Mouse (Mus musculus) limb, embryonic 10.5 days (tissue): ENCODE measurements around the gene Rap1b. TPM values are rescaled to one million over a fixed set of nuclear protein-coding genes. Genes with fewer than 3 reads are reported as not detected.

Experiments
- DNase-seq: peaks from one replicate; pipeline ENCODE4 v3.0.0-alpha.2; 2017; ENCODE audit warnings: low spot score
- H3K27ac ChIP-seq: fragments of 300-500 bp; sonication (generic); 2 replicates; pipeline ENCODE4 v1.5.1; 2016; ENCODE audit warnings: mild to moderate bottlenecking
- H3K27me3 ChIP-seq: fragments of 300-500 bp; sonication (generic); 2 replicates; pipeline ENCODE4 v1.6.1; 2016; ENCODE audit warnings: low read depth, mild to moderate bottlenecking; ENCODE audit not compliant: poor library complexity, severe bottlenecking
- H3K36me3 ChIP-seq: fragments of 300-500 bp; sonication (generic); 2 replicates; pipeline ENCODE4 v1.6.1; 2016; ENCODE audit warnings: mild to moderate bottlenecking, moderate library complexity
- H3K4me1 ChIP-seq: fragments of 300-500 bp; sonication (generic); 2 replicates; pipeline ENCODE4 v1.6.1; 2016
- H3K4me3 ChIP-seq: fragments of 300-500 bp; sonication (generic); 2 replicates; pipeline ENCODE4 v1.5.1; 2016; ENCODE audit warnings: mild to moderate bottlenecking, moderate library complexity
- H3K9me3 ChIP-seq: fragments of 300-500 bp; sonication (generic); replicated peaks from 2 replicates; pipeline ENCODE4 v1.6.1; 2016; ENCODE audit warnings: mild to moderate bottlenecking
- WGBS: fragments of 180-500 bp; shearing (Covaris S2); methylation state at CpG from one replicate; pipeline ENCODE4 v1.1.7; 2016; 5-methylcytosine and 5-hydroxymethylcytosine counted together
- polyA plus RNA-seq: library from polyadenylated mRNA; unstranded; fragments of >200 nt; fragmentation: Nextera tagmentation; extraction: Ambion mirVana; gene quantifications from 2 replicates; pipeline ENCODE4 v1.2.1, GENCODE M21; 2016

Rap1b gene
- polyA plus RNA-seq, 1 experiment from 2014 or later = 146 TPM

DNA sequence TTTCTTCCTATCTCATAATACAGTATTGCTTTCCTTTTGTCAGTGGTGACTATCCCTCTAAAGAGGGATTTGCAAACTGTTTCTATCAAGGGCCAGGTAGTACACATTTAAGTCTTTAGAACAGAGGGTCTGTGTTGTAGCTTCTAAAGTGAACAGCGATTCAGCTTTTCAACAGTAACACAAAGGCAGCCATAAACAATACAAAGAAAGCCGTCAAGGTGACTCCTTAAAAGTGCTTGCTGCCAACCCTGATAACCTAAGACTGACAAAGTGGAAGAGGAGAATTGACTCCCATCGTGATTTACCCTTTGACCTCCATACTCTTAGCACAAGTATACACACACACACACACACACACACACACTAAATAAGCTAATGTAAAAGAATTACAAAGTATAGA is 3.1 kb upstream of the Rap1b start:
- no peaks in the 10 kb centered on the region for H3K27me3 ChIP-seq
- no peaks in the 10 kb centered on the region for H3K9me3 ChIP-seq
- peaks cover 16% of the 10 kb centered on the region for H3K4me1 ChIP-seq
- no peak for DNase-seq
- 62% methylated on average over 3 of the region's 3 CpGs for WGBS
- H3K4me3 ChIP-seq = no peak overlapping the region
- no peak overlapping the region for H3K27ac ChIP-seq
- H3K36me3 ChIP-seq = no peaks in the 10 kb centered on the region

DNA sequence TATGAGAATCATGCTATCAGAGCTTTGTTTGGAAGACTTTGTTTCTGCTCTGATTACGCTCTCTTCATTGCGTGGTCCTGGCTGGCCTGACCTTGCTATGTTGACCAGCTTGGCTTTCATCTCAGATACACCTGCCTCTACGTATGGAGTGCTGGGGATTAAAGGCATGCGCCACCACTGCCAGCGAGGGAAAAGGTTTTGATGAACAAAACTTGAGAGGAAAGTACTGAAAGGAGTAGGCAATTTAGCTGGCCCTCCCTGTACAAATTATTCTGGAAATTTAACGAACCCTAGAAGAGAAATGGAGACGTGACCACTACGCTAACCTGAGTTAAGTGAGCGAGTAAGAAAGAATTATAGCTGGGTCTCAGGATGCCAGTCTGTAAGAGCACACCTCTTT is 961 bp upstream of the Rap1b start:
- Histone ChIP-seq H3K4me3 (peak overlapping the region; percentile 82), H3K4me1 (peaks cover 20% of the 10 kb centered on the region), H3K9me3 (no peaks in the 10 kb centered on the region), H3K27ac (peak overlapping the region; percentile 98), H3K36me3 (no peaks in the 10 kb centered on the region), H3K27me3 (no peaks in the 10 kb centered on the region)
- peak; percentile 33 for DNase-seq
- 47% methylated on average over 9 of the region's 9 CpGs for WGBS

DNA sequence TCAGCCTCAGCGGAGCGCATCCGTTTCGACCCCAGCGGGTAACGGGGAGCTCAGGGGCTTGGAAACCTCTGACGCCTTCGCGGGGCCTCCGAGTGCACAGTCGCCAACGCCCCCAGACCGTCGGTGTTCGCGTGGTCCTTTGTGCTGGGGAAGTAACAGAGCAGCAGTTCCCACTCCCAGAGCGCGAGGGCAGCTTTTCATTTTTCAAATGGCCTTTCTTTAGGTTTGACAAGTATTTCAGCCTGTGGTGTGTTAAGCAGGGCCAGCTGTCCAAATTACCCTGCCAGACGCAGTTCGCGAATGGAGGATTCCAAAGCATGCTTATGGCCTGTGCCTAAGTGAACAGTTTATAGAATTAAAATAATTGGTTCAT is 411 bp upstream of the Rap1b start:
- H3K36me3 ChIP-seq = no peaks in the 10 kb centered on the region
- H3K27me3 ChIP-seq = no peaks in the 10 kb centered on the region
- peak overlapping the region; percentile 82 for H3K4me3 ChIP-seq
- DNase-seq = no peak
- WGBS = under 1% methylated on average over 21 of the region's 21 CpGs
- H3K4me1 ChIP-seq = peaks cover 20% of the 10 kb centered on the region
- H3K27ac ChIP-seq = peak overlapping the region; percentile 98
- H3K9me3 ChIP-seq = no peaks in the 10 kb centered on the region

DNA sequence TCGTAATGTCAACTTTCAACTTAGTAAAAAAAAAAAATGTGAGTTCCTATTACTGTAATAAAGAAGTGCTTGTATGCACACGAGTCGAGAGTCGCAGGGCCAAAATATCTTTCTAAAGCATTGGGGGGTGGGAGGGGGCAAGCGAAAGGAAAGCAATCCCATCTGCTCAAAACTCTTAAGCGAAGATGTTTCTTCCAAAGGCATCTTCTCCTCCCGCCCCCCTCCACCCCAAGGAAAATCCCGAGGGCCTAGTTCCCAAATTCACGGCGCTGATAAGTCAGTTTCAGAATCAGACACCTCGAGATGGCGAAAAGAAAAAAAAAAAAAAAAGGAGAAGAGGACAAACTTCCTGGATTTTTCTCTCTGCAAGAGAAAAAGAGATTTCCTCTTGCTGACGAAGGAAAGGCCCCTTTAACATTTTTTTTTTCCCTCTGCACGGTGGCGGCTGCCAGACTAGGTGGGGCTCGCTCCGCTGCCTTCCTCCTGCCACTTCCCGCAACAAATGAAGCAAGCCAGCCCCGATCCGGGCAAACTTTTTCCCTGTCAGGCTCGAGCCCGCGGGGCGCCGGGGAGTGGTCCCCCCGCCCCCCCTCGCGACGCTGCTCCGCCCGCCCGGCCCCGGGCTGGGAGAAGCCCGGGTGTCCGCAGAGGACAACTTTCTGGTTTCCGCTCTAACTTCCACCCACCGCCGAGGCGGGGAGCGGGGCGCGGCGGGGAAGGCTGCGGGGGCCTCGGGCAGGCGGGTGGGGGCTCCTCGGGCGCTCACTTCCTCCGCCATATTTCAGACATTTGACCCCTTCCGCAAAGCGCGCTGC is 846 bp downstream of the Rap1b start:
- Histone ChIP-seq H3K4me1 (peaks cover 20% of the 10 kb centered on the region), H3K9me3 (no peaks in the 10 kb centered on the region), H3K27ac (peak overlapping the region; percentile 98), H3K27me3 (no peaks in the 10 kb centered on the region), H3K4me3 (peak overlapping the region; percentile 82), H3K36me3 (no peaks in the 10 kb centered on the region)
- WGBS = 2% methylated on average over 52 of the region's 52 CpGs
- DNase-seq = peak; percentile 78

DNA sequence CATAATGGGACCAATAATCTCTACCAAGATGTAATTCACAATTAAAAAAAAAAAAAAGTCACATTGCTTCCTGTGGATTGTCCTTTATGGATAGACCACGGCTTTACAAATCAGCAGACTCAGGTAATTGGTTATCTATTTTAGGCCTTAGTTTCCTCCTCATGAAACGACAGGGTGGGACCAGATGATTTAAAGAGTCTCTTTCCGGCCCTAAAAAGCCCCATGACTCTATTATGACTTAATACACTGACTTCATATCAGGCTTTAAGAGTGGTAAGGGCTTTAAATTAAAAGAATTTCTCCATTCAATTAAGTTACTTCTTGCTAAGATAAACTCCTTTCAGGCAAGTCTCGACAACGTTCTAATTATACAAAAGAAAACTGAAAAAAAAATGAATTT is 1.6 kb downstream of the Rap1b start:
- no peaks in the 10 kb centered on the region for H3K36me3 ChIP-seq
- no peaks in the 10 kb centered on the region for H3K9me3 ChIP-seq
- H3K4me1 ChIP-seq = peaks cover 20% of the 10 kb centered on the region
- 52% methylated on average over 5 of the region's 5 CpGs for WGBS
- no peak overlapping the region for H3K27ac ChIP-seq
- no peaks in the 10 kb centered on the region for H3K27me3 ChIP-seq
- peak overlapping the region; percentile 82 for H3K4me3 ChIP-seq
- DNase-seq = no peak

DNA sequence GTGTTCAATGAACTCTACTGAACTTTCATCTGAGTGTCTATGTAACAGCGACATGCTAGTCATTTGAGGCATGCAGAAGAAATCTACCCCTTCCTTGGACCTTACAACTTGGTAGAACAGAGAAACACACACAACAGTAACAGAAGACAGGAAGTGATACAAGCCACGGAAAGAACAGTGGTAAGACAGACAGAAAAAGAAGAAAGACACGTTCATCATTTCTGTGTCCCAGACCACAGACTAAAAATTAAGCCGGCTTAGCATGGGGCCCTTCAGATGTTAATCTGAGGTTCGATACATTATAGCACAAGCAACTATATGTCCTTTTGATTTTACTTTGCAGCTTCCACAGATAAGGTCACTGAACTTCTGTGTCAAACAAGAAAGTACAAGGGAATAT is 2.1 kb downstream of the Rap1b start:
- 88% methylated on average over 5 of the region's 5 CpGs for WGBS
- H3K27ac ChIP-seq = no peak overlapping the region
- H3K27me3 ChIP-seq = no peaks in the 10 kb centered on the region
- H3K4me1 ChIP-seq = peaks cover 20% of the 10 kb centered on the region
- peak overlapping the region; percentile 82; the same call in 1 of the 2 replicates for H3K4me3 ChIP-seq
- H3K9me3 ChIP-seq = no peaks in the 10 kb centered on the region
- H3K36me3 ChIP-seq = peaks cover 5% of the 10 kb centered on the region; the same call in 1 of the 2 replicates
- DNase-seq = no peak

DNA sequence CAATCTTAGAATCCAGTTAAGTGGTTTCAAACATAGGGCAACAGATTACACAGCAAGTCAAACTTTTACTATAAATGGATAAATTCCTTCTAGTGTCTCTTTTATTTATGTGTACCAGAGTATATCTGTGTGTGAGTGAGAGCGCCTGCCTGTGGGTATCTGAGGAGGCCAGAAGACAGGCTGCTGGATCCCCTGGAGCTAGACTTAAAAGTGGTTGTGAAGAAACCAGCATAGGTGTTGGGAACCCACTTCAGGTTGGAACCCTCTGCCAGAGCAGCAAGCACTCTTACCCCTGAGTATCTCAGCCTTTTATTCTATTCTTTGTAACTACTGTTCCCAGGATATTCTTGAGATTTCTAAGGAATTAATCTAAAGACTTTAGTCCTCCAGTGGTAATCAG is 4.1 kb downstream of the Rap1b start:
- Histone ChIP-seq H3K27ac (no peak overlapping the region), H3K27me3 (no peaks in the 10 kb centered on the region), H3K4me1 (peaks cover 13% of the 10 kb centered on the region), H3K36me3 (peaks cover 5% of the 10 kb centered on the region; the same call in 1 of the 2 replicates), H3K4me3 (no peak overlapping the region), H3K9me3 (no peaks in the 10 kb centered on the region)
- no peak for DNase-seq
- WGBS = 80% methylated on average over 1 of the region's 1 CpGs

DNA sequence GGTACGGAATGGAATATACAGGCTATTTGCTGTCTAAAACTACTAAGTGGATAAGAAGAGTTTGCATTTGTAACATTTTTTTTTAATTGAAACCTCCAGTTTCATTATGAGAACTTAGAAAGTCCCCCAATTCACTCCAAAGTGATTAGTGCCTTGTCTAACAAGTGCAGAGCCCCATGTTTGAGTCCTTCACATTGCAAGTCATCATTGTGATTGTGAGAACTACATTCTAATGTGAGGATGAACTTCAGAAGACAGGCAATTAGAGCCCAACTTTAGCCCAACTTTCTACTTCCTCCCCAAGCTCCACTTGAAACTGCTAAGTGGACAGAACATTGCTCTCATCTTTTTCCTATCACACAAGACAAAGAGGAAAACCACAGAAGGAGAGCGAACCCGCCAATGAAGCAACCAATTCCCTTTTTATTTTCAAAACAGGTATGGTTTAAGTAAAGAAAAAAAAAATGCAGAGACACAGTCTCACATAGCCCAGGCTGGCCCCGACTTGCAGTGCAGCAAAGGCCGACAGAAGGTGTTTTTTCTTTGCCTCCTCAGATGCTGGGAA is 5.3 kb downstream of the Rap1b start:
- no peak overlapping the region for H3K27ac ChIP-seq
- peaks cover 5% of the 10 kb centered on the region; the same call in 1 of the 2 replicates for H3K36me3 ChIP-seq
- WGBS = 84% methylated on average over 5 of the region's 5 CpGs
- H3K4me3 ChIP-seq = no peak overlapping the region
- DNase-seq = no peak
- peaks cover 10% of the 10 kb centered on the region for H3K4me1 ChIP-seq
- H3K9me3 ChIP-seq = no peaks in the 10 kb centered on the region
- H3K27me3 ChIP-seq = no peaks in the 10 kb centered on the region

DNA sequence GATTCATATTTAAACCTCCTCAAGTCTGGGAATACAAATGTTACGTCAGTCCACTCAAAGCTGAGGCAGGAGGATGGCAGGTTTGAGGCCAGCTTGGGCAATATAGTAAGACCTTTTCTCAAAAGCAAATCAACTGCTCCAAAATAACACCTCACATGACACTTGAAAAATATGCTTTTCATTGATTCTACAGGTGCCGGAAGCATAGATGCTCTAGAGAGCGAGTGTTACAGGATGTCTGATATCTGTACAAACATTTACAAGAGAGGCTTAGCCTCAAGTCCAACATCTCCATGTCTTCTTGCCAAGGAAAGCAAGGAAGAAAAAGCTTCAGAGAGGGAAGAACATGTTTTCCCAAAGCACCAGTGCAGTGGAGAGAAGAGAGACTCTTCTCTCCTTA is 6.1 kb downstream of the Rap1b start:
- DNase-seq = no peak
- Histone ChIP-seq H3K36me3 (peaks cover 5% of the 10 kb centered on the region; the same call in 1 of the 2 replicates), H3K27me3 (no peaks in the 10 kb centered on the region), H3K27ac (no peak overlapping the region), H3K4me1 (peaks cover 13% of the 10 kb centered on the region), H3K9me3 (no peaks in the 10 kb centered on the region), H3K4me3 (no peak overlapping the region)
- WGBS = 99% methylated on average over 3 of the region's 3 CpGs

DNA sequence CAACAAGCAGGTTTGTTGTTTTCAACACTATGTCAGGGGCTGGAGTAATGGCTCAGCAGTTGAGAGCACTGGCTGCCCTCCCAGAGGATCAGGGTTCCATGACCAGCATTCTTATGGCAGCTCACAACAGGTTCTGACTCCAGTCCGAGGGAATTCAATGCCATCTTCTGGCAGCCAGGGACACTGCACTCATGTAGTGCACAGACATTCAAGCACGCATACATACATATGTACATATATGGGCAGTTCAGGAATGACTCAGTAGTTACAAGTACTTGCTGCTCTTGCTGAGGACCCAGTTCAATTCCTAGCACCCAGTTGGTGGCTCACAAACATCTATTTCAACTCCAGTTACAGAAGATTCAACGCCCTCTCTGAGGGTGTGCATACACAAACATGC is 6.9 kb downstream of the Rap1b start:
- Histone ChIP-seq H3K36me3 (peaks cover 5% of the 10 kb centered on the region; the same call in 1 of the 2 replicates), H3K9me3 (no peaks in the 10 kb centered on the region), H3K4me1 (peaks cover 7% of the 10 kb centered on the region; the same call in 1 of the 2 replicates), H3K27me3 (no peaks in the 10 kb centered on the region), H3K27ac (no peak overlapping the region), H3K4me3 (no peak overlapping the region)
- WGBS = 93% methylated on average over 3 of the region's 3 CpGs
- DNase-seq = no peak

DNA sequence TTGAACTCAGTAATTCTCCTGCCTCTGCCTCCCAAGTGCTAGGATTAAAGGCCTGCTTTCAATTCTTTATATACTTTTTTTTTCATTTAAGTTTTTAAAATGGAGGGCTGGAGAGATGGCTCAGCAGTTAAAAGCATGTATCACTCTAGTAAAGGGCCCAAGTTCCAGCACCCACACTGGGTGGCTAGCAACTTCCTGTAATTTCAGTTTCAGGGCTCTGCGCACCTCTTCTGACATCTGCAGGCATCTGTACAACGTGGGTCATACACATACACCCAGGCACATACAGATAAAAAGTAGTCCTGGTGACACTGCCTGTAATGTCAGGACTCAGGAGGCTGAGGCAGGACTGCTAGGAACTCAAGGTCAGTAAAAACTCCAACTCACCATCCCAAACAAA is 9.5 kb downstream of the Rap1b start:
- Histone ChIP-seq H3K4me3 (no peak overlapping the region), H3K4me1 (peaks cover 3% of the 10 kb centered on the region; the same call in 1 of the 2 replicates), H3K27me3 (no peaks in the 10 kb centered on the region), H3K27ac (no peak overlapping the region), H3K9me3 (no peaks in the 10 kb centered on the region), H3K36me3 (peaks cover 5% of the 10 kb centered on the region; the same call in 1 of the 2 replicates)
- WGBS = 83% methylated on average over 2 of the region's 2 CpGs
- DNase-seq = no peak

DNA sequence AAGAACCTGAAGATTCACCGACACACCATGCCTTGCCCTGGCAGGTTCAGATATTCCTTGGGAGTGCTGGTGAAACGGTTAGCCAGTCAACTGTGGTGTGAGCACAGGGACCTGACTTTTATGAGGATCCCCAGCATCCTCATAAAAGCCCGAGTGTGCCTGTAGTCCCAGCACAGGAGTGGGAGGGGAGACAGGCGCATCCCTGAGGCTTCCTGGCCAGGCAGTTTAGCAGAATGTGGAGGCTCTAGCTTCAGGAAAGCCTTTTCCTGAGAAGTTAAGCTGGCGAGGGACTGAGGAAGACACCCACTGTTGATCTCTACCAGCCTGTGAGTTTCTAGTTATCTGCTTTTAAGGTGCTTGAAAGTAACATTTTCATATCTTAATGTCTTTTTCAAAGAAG is 10.4 kb downstream of the Rap1b start:
- 52% methylated on average over 5 of the region's 5 CpGs for WGBS
- H3K4me1 ChIP-seq = peaks cover 3% of the 10 kb centered on the region; the same call in 1 of the 2 replicates

DNA sequence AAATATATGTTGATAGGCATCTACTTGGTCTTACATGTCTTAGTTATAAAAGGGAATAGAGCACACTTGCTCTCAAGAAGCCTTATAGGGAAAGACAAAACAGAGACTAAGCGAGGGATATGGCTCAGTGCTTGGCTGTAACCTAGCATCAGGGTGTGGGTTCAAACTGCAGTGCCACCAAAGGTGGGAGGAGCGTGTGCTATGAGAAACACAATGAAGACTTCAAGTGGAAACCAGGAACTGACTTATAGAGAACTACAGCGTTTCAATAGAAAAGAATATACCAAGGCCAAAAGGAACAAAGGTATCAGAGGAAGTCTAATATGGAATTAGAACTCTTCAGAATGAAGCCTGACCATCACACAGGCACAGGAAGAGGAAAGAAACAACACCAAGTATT is 15.0 kb downstream of the Rap1b start:
- peaks cover 3% of the 10 kb centered on the region; the same call in 1 of the 2 replicates for H3K4me1 ChIP-seq
- no peaks in the 10 kb centered on the region for H3K9me3 ChIP-seq
- no peak overlapping the region for H3K27ac ChIP-seq
- WGBS = 90% methylated on average over 3 of the region's 3 CpGs
- no peak overlapping the region for H3K4me3 ChIP-seq
- DNase-seq = no peak
- H3K36me3 ChIP-seq = no peaks in the 10 kb centered on the region
- H3K27me3 ChIP-seq = no peaks in the 10 kb centered on the region

More for the DNA sequence above, 10.4 kb downstream of the Rap1b start:
- H3K36me3 ChIP-seq = peaks cover 5% of the 10 kb centered on the region; the same call in 1 of the 2 replicates
- no peaks in the 10 kb centered on the region for H3K9me3 ChIP-seq
- DNase-seq = no peak
- H3K4me3 ChIP-seq = no peak overlapping the region
- no peaks in the 10 kb centered on the region for H3K27me3 ChIP-seq
- H3K27ac ChIP-seq = no peak overlapping the region
